ENCODE assay signal across 38 mouse cellular contexts in genomic region chr2:35428615-35429300, GRCm38 (mm10). TPM values are rescaled to one million over a fixed set of nuclear protein-coding genes. Genes with fewer than 3 reads are reported as not detected.
DNase-seq lines count a peak whose midpoint lies in the region; ATAC-seq and TF ChIP-seq lines count a peak whose summit lies in the region.
"Had no signal": no experiment of that assay in that cellular context is flagged by ENCODE, and none has a peak within 500 bp of the region (broad histone marks: within the 10 kb centered on the region; RNA-seq: fewer than 3 reads in every experiment).

No protein-coding gene starts in this region.

- H3K27me3 ChIP-seq in heart, postnatal 0 days (ENCODE audit: control insufficient read depth, insufficient read depth, low read length) = no peaks in the 10 kb centered on the region
- H3K27me3 ChIP-seq in kidney, postnatal 0 days (ENCODE audit: insufficient read depth, low read length) = no peaks in the 10 kb centered on the region
- H3K27me3 ChIP-seq: embryonic facial prominence, embryonic 12.5 days; hindbrain, embryonic 13.5 days; lung, embryonic 15.5 days; neural tube, embryonic 13.5 days had no signal

- H3K4me1 ChIP-seq in heart, postnatal 0 days (ENCODE audit: control insufficient read depth, insufficient read depth) = peaks cover 33% of the 10 kb centered on the region
- H3K4me1 ChIP-seq in kidney, postnatal 0 days (replicated peaks; ENCODE audit: insufficient read depth, low read length) = peaks cover 22% of the 10 kb centered on the region; the same call in 1 of the 2 replicates
- H3K4me1 ChIP-seq in brown adipose tissue, adult 24 weeks (ENCODE audit: control insufficient read depth, insufficient read depth, insufficient read length, low read length) = peaks cover 40% of the 10 kb centered on the region

- no peak for TF ChIP-seq EP300 in heart, postnatal 0 days (IDR thresholded peaks at IDR 0.05; ENCODE audit: low read depth)

- ATAC-seq in heart, postnatal 0 days (ENCODE audit: insufficient read depth, low read depth) = no peak
- ATAC-seq in kidney, postnatal 0 days (replicated peaks; ENCODE audit: low FRiP score, low read depth) = no peak
- ATAC-seq: forebrain, embryonic 14.5 days; intestine, postnatal 0 days had no signal

- no peak for TF ChIP-seq CTCF in gastrocnemius, adult 2 months (IDR thresholded peaks at IDR 0.05)
- TF ChIP-seq CTCF in heart, postnatal 0 days (IDR thresholded peaks at IDR 0.05; ENCODE audit: low read depth) = no peak
- TF ChIP-seq CTCF in kidney, postnatal 0 days (IDR thresholded peaks at IDR 0.05; ENCODE audit: low read depth) = no peak

- H3K27ac ChIP-seq in gastrocnemius, adult 2 months = peak overlapping the region; percentile 68
- peak overlapping the region; percentile 1; the same call in 1 of the 2 replicates for H3K27ac ChIP-seq in heart, postnatal 0 days (ENCODE audit: low read depth)
- no peak overlapping the region for H3K27ac ChIP-seq in kidney, postnatal 0 days
- peak overlapping the region; percentile 39 for H3K27ac ChIP-seq in brown adipose tissue, adult 24 weeks (replicated peaks; ENCODE audit: low read depth, low read length)
- H3K27ac ChIP-seq: embryonic facial prominence, embryonic 12.5 days; hindbrain, embryonic 13.5 days; layer of hippocampus, adult 2 months; left cerebral cortex, adult 2 months; limb, embryonic 13.5 days; lung, embryonic 15.5 days; midbrain, embryonic 10.5 days; neural tube, embryonic 13.5 days had no signal

- peak overlapping the region; percentile 43 for H3K4me3 ChIP-seq in gastrocnemius, adult 2 months
- no peak overlapping the region for H3K4me3 ChIP-seq in heart, postnatal 0 days (ENCODE audit: low read depth, low read length)
- no peak overlapping the region for H3K4me3 ChIP-seq in kidney, postnatal 0 days (replicated peaks; ENCODE audit: low read depth, low read length)
- H3K4me3 ChIP-seq in brown adipose tissue, adult 24 weeks (ENCODE audit: insufficient read depth, low read depth, low read length) = peak overlapping the region; percentile 21
- H3K4me3 ChIP-seq: embryonic facial prominence, embryonic 12.5 days; hindbrain, embryonic 13.5 days; layer of hippocampus, adult 2 months; left cerebral cortex, adult 2 months; limb, embryonic 13.5 days; lung, embryonic 15.5 days; midbrain, embryonic 10.5 days; myocyte; neural tube, embryonic 13.5 days had no signal

- no peak overlapping the region for H3K4me2 ChIP-seq in heart, postnatal 0 days (ENCODE audit: low read depth, low read length)
- H3K4me2 ChIP-seq in kidney, postnatal 0 days (ENCODE audit: low read length) = no peak overlapping the region
- H3K4me2 ChIP-seq: embryonic facial prominence, embryonic 12.5 days; hindbrain, embryonic 13.5 days; limb, embryonic 13.5 days; liver, embryonic 11.5 days; lung, embryonic 15.5 days; neural tube, embryonic 13.5 days had no signal

- WGBS in heart, postnatal 0 days = 58% methylated on average over 4 of the region's 4 CpGs
- WGBS in kidney, postnatal 0 days = 48% methylated on average over 4 of the region's 4 CpGs

- no peaks in the 10 kb centered on the region for H3K9me3 ChIP-seq in heart, postnatal 0 days (replicated peaks; ENCODE audit: control insufficient read depth, low read length)
- H3K9me3 ChIP-seq in kidney, postnatal 0 days (replicated peaks; ENCODE audit: low read length) = no peaks in the 10 kb centered on the region
- H3K9me3 ChIP-seq: embryonic facial prominence, embryonic 12.5 days; hindbrain, embryonic 13.5 days; limb, embryonic 13.5 days; lung, embryonic 15.5 days; midbrain, embryonic 10.5 days; neural tube, embryonic 13.5 days had no signal

- H3K9ac ChIP-seq in heart, postnatal 0 days (replicated peaks; ENCODE audit: low read depth, low read length) = no peak overlapping the region
- no peak overlapping the region for H3K9ac ChIP-seq in kidney, postnatal 0 days (ENCODE audit: low read depth, low read length)
- H3K9ac ChIP-seq: embryonic facial prominence, embryonic 12.5 days; hindbrain, embryonic 13.5 days; limb, embryonic 13.5 days; lung, embryonic 15.5 days; neural tube, embryonic 13.5 days had no signal

- DNase-seq in gastrocnemius, adult 2 months = no peak
- no peak for DNase-seq in gastrocnemius, postnatal 14 days
- DNase-seq in heart, postnatal 0 days (ENCODE audit: low spot score) = no peak
- DNase-seq in heart, adult 9 months (ENCODE audit: low spot score in 2 of 2) = no peak
- peak; percentile 51 for DNase-seq in kidney, postnatal 0 days (ENCODE audit: low spot score)
- no peak for DNase-seq in kidney, adult 18-20 months
- no peak for DNase-seq in thymus, postnatal 0 days (ENCODE audit: low spot score)
- DNase-seq: adrenal gland, postnatal 14 days; cerebellum, adult 18-20 months; cerebellum, postnatal 10 days; gastrocnemius, postnatal 36 days; heart, adult 18-20 months; heart, postnatal 14 days; kidney, postnatal 25 days; retina, postnatal 1 day; right cerebral cortex, postnatal 14 days; thymus, postnatal 25 days had no signal

- intact Hi-C loops in gastrocnemius, adult 2 months (cut with DNase I) = no loop called here
- intact Hi-C loops in gastrocnemius, postnatal 14 days (cut with DNase I; ENCODE audit: low total_unique reads) = no loop called here

- H3K36me3 ChIP-seq in heart, postnatal 0 days (replicated peaks; ENCODE audit: control insufficient read depth, insufficient read depth, low read length) = 0 out of 2 replicates have a peak, but pooled peaks cover 6% of the 10 kb centered on the region
- no peaks in the 10 kb centered on the region for H3K36me3 ChIP-seq in kidney, postnatal 0 days (ENCODE audit: insufficient read depth, low read length)
- H3K36me3 ChIP-seq: embryonic facial prominence, embryonic 12.5 days; hindbrain, embryonic 13.5 days; limb, embryonic 13.5 days; lung, embryonic 15.5 days; midbrain, embryonic 10.5 days; neural tube, embryonic 13.5 days had no signal

RNA-seq across cellular contexts. Expression of gene 4930402F06Rik, which starts 31.8 kb away (rescaled TPM):
- total RNA-seq in gastrocnemius, adult 2 months (2021) = not detected
- not detected for total RNA-seq in gastrocnemius, postnatal 14 days (2021)
- not detected in 2 replicates for total RNA-seq in heart, postnatal 0 days (2014; rRNA removed; ENCODE audit: low replicate concordance)
- polyA plus RNA-seq in heart, postnatal 0 days (2015; fragmentation: Nextera tagmentation; extraction: Ambion mirVana) = not detected in 2 replicates
- polyA plus RNA-seq in kidney, postnatal 0 days (2015; fragmentation: Nextera tagmentation; extraction: Ambion mirVana) = not detected in 2 replicates
- polyA plus RNA-seq in brown adipose tissue, adult 24 weeks (2012; ENCODE audit: insufficient read depth, insufficient read length, missing spikeins) = not detected in 2 replicates
- polyA plus RNA-seq in thymus, postnatal 0 days (2015; fragmentation: Nextera tagmentation; extraction: Ambion mirVana) = not detected in 2 replicates
- total RNA-seq: adrenal gland, postnatal 14 days; common myeloid progenitor, adult 5-6 weeks; gastrocnemius, postnatal 36 days; heart, adult 18-20 months; heart, postnatal 14 days; layer of hippocampus, adult 2 months; layer of hippocampus, postnatal 14 days; left cerebral cortex, adult 2 months; left cerebral cortex, postnatal 25 days; megakaryocyte progenitor cell, adult 5-6 weeks; midbrain, postnatal 0 days had no signal
- polyA plus RNA-seq: embryonic facial prominence, embryonic 12.5 days; forebrain, embryonic 14.5 days; hindbrain, embryonic 13.5 days; intestine, postnatal 0 days; limb, embryonic 13.5 days; liver, embryonic 11.5 days; liver, embryonic 16.5 days; lung, embryonic 15.5 days; midbrain, embryonic 10.5 days; midbrain, postnatal 0 days; myocyte; neural tube, embryonic 13.5 days; small intestine, adult 2 months; stomach, embryonic 14.5 days had no signal

RNA-seq across cellular contexts. Expression of gene Ggta1, which starts 34.3 kb away (rescaled TPM):
- 10 to 100 TPM in 1 of 2 experiments, 1 to 10 TPM in 1; 6.3 to 11.2 TPM for total RNA-seq in gastrocnemius, adult 2 months (2021)
- total RNA-seq in gastrocnemius, postnatal 14 days (2021) = 10 to 100 TPM; 11.1 to 15.6 TPM
- 14.8 and 37.1 TPM in 2 replicates for total RNA-seq in heart, postnatal 0 days (2014; rRNA removed; ENCODE audit: low replicate concordance)
- 16.0 and 16.4 TPM in 2 replicates for polyA plus RNA-seq in heart, postnatal 0 days (2015; fragmentation: Nextera tagmentation; extraction: Ambion mirVana)
- polyA plus RNA-seq in kidney, postnatal 0 days (2015; fragmentation: Nextera tagmentation; extraction: Ambion mirVana) = 16.2 and 16.5 TPM in 2 replicates
- polyA plus RNA-seq in brown adipose tissue, adult 24 weeks (2012; ENCODE audit: insufficient read depth, insufficient read length, missing spikeins) = 8.8 and 14.5 TPM in 2 replicates
- polyA plus RNA-seq in thymus, postnatal 0 days (2015; fragmentation: Nextera tagmentation; extraction: Ambion mirVana) = 26.2 and 27.3 TPM in 2 replicates

Comparison
In these comparisons a context has a peak if more than half of its experiments do, and no peak if none do; other contexts are left out.
1. H3K4me3 ChIP-seq: peak in gastrocnemius, adult 2 months (single experiment) and brown adipose tissue, adult 24 weeks (single experiment); none in heart, postnatal 0 days (single experiment) and kidney, postnatal 0 days (single experiment).